Mouse (Mus musculus) midbrain, embryonic 13.5 days (tissue): ENCODE measurements around the gene Tnpo1. TPM values are rescaled to one million over a fixed set of nuclear protein-coding genes. Genes with fewer than 3 reads are reported as not detected.

Experiments used
- polyA plus RNA-seq: library from polyadenylated mRNA; unstranded; fragments of >200 nt; fragmentation: Nextera tagmentation; extraction: Ambion mirVana; gene quantifications from 2 replicates; pipeline ENCODE4 v1.2.1, GENCODE M21; 2015

Gene Tnpo1
- polyA plus RNA-seq, 1 experiment from 2014 or later, result 71.4 TPM

Other genes with a start within 250 kb of the Tnpo1 start
- gene Tmem171, start 231.6 kb downstream of the Tnpo1 start, polyA plus RNA-seq, result not detected in 2 replicates
- gene Fcho2, start 110.9 kb downstream of the Tnpo1 start, polyA plus RNA-seq, result 27.0 and 30.6 TPM in 2 replicates
- gene 1700024P04Rik, start 58.2 kb upstream of the Tnpo1 start, polyA plus RNA-seq, result not detected in 2 replicates